In genomic region chr16:59750905-59751304, GRCm38 (mm10) we compare ENCODE assay signal across 24 mouse cellular contexts.
"Had no signal": no experiment of that assay in that cellular context is flagged by ENCODE, and none has a peak within 500 bp of the region (broad histone marks: within the 10 kb centered on the region; RNA-seq: fewer than 3 reads in every experiment).

No protein-coding gene starts in this region.

- DNase-seq: forebrain, postnatal 0 days; gastrocnemius, postnatal 14 days; gastrocnemius, postnatal 36 days; heart, adult 11 months; heart, adult 2 months; heart, postnatal 14 days; heart, postnatal 36 days; kidney, adult 18-20 months; kidney, adult 9 months; kidney, postnatal 10 days; kidney, postnatal 25 days; kidney, postnatal 4 days; liver had no signal

- H3K36me3 ChIP-seq: heart, embryonic 13.5 days; heart, embryonic 15.5 days; hindbrain, embryonic 13.5 days; hindbrain, embryonic 15.5 days; limb, embryonic 10.5 days; limb, embryonic 12.5 days had no signal

- H3K27ac ChIP-seq: heart, adult 2 months; heart, embryonic 13.5 days; heart, embryonic 15.5 days; hindbrain, embryonic 13.5 days; hindbrain, embryonic 15.5 days; hindbrain, postnatal 0 days; layer of hippocampus, adult 2 months; left cerebral cortex, adult 2 months; limb, embryonic 10.5 days; limb, embryonic 12.5 days had no signal

- H3K4me3 ChIP-seq: heart, adult 2 months; heart, embryonic 13.5 days; heart, embryonic 15.5 days; hindbrain, embryonic 13.5 days; hindbrain, embryonic 15.5 days; layer of hippocampus, adult 2 months; left cerebral cortex, adult 2 months; limb, embryonic 10.5 days; limb, embryonic 12.5 days had no signal

- H3K9me3 ChIP-seq: heart, embryonic 13.5 days; heart, embryonic 15.5 days; hindbrain, embryonic 13.5 days; hindbrain, embryonic 15.5 days; limb, embryonic 10.5 days; limb, embryonic 12.5 days had no signal

- ATAC-seq: forebrain, postnatal 0 days; hindbrain, postnatal 0 days had no signal

- H3K27me3 ChIP-seq: heart, embryonic 13.5 days; heart, embryonic 15.5 days; hindbrain, embryonic 13.5 days; hindbrain, embryonic 15.5 days; limb, embryonic 12.5 days had no signal

- H3K9ac ChIP-seq: forebrain, postnatal 0 days; heart, embryonic 13.5 days; heart, embryonic 15.5 days; hindbrain, embryonic 13.5 days; hindbrain, embryonic 15.5 days; limb, embryonic 12.5 days had no signal

- H3K4me2 ChIP-seq: heart, embryonic 11.5 days; heart, embryonic 13.5 days; heart, embryonic 15.5 days; hindbrain, embryonic 13.5 days; hindbrain, embryonic 15.5 days; limb, embryonic 12.5 days; liver, embryonic 11.5 days had no signal

- H3K4me1 ChIP-seq: heart, embryonic 13.5 days; heart, embryonic 15.5 days; hindbrain, embryonic 13.5 days; hindbrain, embryonic 15.5 days; limb, embryonic 10.5 days; limb, embryonic 12.5 days had no signal
